Mouse (Mus musculus) embryonic facial prominence, embryonic 10.5 days (tissue): ENCODE measurements around the gene Gm6614. TPM values are rescaled to one million over a fixed set of nuclear protein-coding genes. Genes with fewer than 3 reads are reported as not detected.
"Not testable (repeated sequence)": the region's sequence is repeated elsewhere in the genome, so short reads cannot be mapped to it uniquely, and the experiment has no call there.

Experiments used
- DNase-seq: peaks from one replicate; pipeline ENCODE4 v3.0.0-alpha.2; 2017; ENCODE audit warnings: low spot score
- H3K27ac ChIP-seq: fragments of 300-500 bp; sonication (generic); replicated peaks from 2 replicates; pipeline ENCODE4 v1.5.1; 2016; ENCODE audit warnings: mild to moderate bottlenecking
- H3K27me3 ChIP-seq: fragments of 300-500 bp; sonication (generic); replicated peaks from 2 replicates; pipeline ENCODE4 v1.6.1; 2016; ENCODE audit warnings: low read depth, mild to moderate bottlenecking; ENCODE audit not compliant: poor library complexity, severe bottlenecking
- H3K36me3 ChIP-seq: fragments of 300-500 bp; sonication (generic); replicated peaks from 2 replicates; pipeline ENCODE4 v1.6.1; 2016; ENCODE audit warnings: mild to moderate bottlenecking, moderate library complexity
- H3K4me1 ChIP-seq: fragments of 300-500 bp; sonication (generic); 2 replicates; pipeline ENCODE4 v1.6.1; 2016
- H3K4me3 ChIP-seq: fragments of 300-500 bp; sonication (generic); 2 replicates; pipeline ENCODE4 v1.5.1; 2016; ENCODE audit warnings: mild to moderate bottlenecking, moderate library complexity
- H3K9me3 ChIP-seq: fragments of 300-500 bp; sonication (generic); 2 replicates; pipeline ENCODE4 v1.6.1; 2016; ENCODE audit warnings: mild to moderate bottlenecking
- WGBS: fragments of 180-500 bp; shearing (Covaris S2); methylation state at CpG from one replicate; pipeline ENCODE4 v1.1.7; 2016; 5-methylcytosine and 5-hydroxymethylcytosine counted together
- polyA plus RNA-seq: library from polyadenylated mRNA; unstranded; fragments of >200 nt; fragmentation: Nextera tagmentation; extraction: Ambion mirVana; gene quantifications from 2 replicates; pipeline ENCODE4 v1.2.1, GENCODE M21; 2016

Gm6614 gene
- 0.10 TPM in 1 of 2 replicates, not detected in the other for polyA plus RNA-seq

- H3K36me3 ChIP-seq = no peaks in the 10 kb centered on the region
- H3K27ac ChIP-seq = no peak within 1 kb of the TSS
- DNase-seq = no peak
- no peaks in the 10 kb centered on the region for H3K27me3 ChIP-seq
- H3K4me3 ChIP-seq = no peak within 1 kb of the TSS
- no peaks in the 10 kb centered on the region for H3K9me3 ChIP-seq
- H3K4me1 ChIP-seq = no peaks in the 10 kb centered on the region
- 90% methylated on average over 4 of the region's 4 CpGs for WGBS
Observed at GRCm38 (mm10) chr6:142011364-142011955, at the start of gene Gm6614. Gene Gm6614 (minus strand): TSS chr6:142011414.

DNA sequence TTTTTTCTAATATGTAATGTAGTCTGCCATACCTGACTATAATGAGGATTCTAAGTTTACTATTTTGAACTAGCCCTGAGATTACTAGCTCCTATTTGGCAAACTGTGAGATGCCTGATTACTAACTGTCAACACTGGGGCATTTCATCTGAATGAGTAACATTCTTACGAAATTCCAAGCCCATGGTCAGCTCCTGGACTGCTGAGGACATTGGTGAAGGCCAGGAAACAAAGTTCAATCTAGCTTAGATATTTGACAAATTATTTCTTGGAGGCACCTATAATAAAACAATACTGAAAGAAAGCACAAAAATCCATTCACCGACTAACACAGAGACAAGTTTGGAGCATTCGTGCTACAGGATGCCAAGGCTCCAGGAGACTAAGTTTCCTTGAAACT, 47.1 kb upstream of the Gm6614 start:
- not testable (repeated sequence) for DNase-seq, H3K4me1 ChIP-seq, H3K27me3 ChIP-seq, H3K36me3 ChIP-seq, H3K9me3 ChIP-seq, H3K27ac ChIP-seq, H3K4me3 ChIP-seq
- WGBS = 88% methylated on average over 3 of the region's 3 CpGs

GRCm38 (mm10) chr6:142047689-142048088, 36.5 kb upstream of the Gm6614 start:
- 90% methylated on average over 1 of the region's 1 CpGs for WGBS
- H3K27me3 ChIP-seq = no peaks in the 10 kb centered on the region
- H3K4me1 ChIP-seq = no peaks in the 10 kb centered on the region
- no peak overlapping the region for H3K27ac ChIP-seq
- no peak for DNase-seq
- H3K9me3 ChIP-seq = no peaks in the 10 kb centered on the region
- H3K36me3 ChIP-seq = no peaks in the 10 kb centered on the region
- no peak overlapping the region for H3K4me3 ChIP-seq

GRCm38 (mm10) chr6:142045746-142046145, 34.5 kb upstream of the Gm6614 start:
- WGBS = 96% methylated on average over 2 of the region's 2 CpGs
- no peak overlapping the region for H3K4me3 ChIP-seq
- no peaks in the 10 kb centered on the region for H3K27me3 ChIP-seq
- H3K36me3 ChIP-seq = no peaks in the 10 kb centered on the region
- no peaks in the 10 kb centered on the region for H3K9me3 ChIP-seq
- DNase-seq = no peak
- no peaks in the 10 kb centered on the region for H3K4me1 ChIP-seq
- H3K27ac ChIP-seq = no peak overlapping the region

- no peak overlapping the region for H3K27ac ChIP-seq
- 92% methylated on average over 3 of the region's 3 CpGs for WGBS
- no peaks in the 10 kb centered on the region for H3K27me3 ChIP-seq
- H3K36me3 ChIP-seq = no peaks in the 10 kb centered on the region
- H3K9me3 ChIP-seq = no peaks in the 10 kb centered on the region
- no peak overlapping the region for H3K4me3 ChIP-seq
- DNase-seq = no peak
- no peaks in the 10 kb centered on the region for H3K4me1 ChIP-seq
Observed at GRCm38 (mm10) chr6:142041896-142042295, 30.7 kb upstream of the Gm6614 start.

DNA sequence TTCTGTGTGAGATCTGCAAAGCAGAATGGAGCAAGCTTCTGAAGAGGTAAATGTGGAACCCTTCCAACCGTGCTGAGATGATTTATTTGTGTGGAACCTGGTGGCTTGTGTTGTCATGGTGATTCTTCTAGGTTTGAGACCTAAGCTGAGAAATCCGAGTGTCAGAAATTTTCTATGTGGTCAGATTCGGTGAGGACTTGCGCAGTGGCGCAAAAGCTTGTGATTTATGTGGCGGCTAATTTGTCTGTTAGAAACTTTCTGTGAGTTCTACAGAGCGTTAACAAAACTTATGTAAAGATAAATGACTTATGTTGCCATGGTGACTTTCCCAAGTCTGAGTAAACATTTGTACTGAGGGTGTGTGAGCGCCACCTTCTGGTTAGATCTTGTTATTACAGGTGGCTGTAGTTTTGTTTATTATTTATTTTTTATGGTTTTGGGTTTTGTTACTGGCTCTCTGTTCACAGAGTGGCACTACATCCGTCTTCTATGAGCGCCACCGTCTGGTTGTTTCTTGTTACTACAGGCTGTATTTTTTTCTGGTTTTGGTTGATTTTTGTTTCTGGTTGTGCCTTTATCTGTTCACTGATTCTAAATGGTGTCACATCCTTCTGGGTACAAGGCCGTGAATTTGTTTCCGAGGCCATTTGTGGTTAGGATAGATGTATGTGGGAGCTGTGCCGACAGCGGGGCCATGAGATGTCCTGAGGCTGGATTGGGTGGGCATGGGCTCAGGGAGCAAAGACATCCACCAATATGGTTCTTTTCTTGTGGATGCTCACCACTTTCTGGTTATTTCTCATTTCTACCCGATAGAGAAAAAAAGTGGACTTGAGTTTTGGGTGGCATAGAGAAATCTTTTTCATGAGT, 29.3 kb upstream of the Gm6614 start:
- H3K4me3 ChIP-seq = no peak overlapping the region
- H3K9me3 ChIP-seq = no peaks in the 10 kb centered on the region
- no peaks in the 10 kb centered on the region for H3K36me3 ChIP-seq
- DNase-seq = peak; percentile 20
- 62% methylated on average over 16 of the region's 16 CpGs for WGBS
- H3K4me1 ChIP-seq = no peaks in the 10 kb centered on the region
- no peak overlapping the region for H3K27ac ChIP-seq
- no peaks in the 10 kb centered on the region for H3K27me3 ChIP-seq

DNA sequence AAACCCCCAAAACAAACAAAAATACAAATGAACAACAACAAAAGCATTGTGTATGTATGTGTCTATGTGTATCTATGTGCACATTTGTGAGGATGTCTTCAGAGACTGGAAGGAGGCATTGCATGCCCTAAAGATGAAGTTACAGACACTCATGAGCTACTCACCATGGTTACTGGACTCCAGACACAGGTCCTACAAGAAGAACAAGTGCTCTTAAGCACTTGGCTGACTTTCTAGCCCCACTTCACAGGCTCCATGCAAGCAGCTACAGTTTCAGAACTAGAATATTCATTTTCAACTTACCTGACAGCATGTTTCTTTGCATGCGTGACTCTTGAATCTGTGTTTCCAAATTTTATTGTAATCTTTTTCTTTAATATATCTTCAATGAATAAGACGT, 24.6 kb upstream of the Gm6614 start:
- WGBS = 83% methylated on average over 2 of the region's 2 CpGs
- Histone ChIP-seq H3K4me3 (no peak overlapping the region), H3K27ac (no peak overlapping the region), H3K36me3 (no peaks in the 10 kb centered on the region), H3K27me3 (no peaks in the 10 kb centered on the region), H3K9me3 (no peaks in the 10 kb centered on the region), H3K4me1 (no peaks in the 10 kb centered on the region)
- DNase-seq = no peak

DNA sequence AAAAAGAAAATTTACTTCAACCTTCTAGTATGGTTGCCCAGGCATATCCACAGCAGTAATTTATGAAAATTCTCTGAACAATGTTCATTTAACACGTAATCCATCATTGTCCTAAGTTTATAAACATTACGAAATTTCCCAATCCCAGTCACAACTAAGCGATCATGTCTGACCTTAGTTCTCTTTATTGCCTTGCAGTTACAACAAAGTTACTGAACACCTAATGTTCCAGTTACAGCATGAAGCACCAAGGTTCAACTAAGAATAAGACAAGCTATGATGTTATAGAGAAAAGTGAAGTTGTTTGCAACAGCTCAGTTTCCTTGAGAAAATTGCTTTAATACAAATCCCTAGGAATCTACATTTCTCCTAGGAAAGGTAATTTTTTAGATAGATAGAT, 10.5 kb upstream of the Gm6614 start:
- H3K9me3 ChIP-seq = no peaks in the 10 kb centered on the region
- H3K4me3 ChIP-seq = no peak overlapping the region
- H3K27me3 ChIP-seq = no peaks in the 10 kb centered on the region
- no peaks in the 10 kb centered on the region for H3K36me3 ChIP-seq
- no peak for DNase-seq
- H3K27ac ChIP-seq = no peak overlapping the region
- no peaks in the 10 kb centered on the region for H3K4me1 ChIP-seq
- 92% methylated on average over 3 of the region's 3 CpGs for WGBS

- no peak overlapping the region for H3K27ac ChIP-seq
- 97% methylated on average over 6 of the region's 6 CpGs for WGBS
- H3K4me1 ChIP-seq = no peaks in the 10 kb centered on the region
- no peak overlapping the region for H3K4me3 ChIP-seq
- DNase-seq = no peak
- H3K36me3 ChIP-seq = no peaks in the 10 kb centered on the region
- H3K9me3 ChIP-seq = no peaks in the 10 kb centered on the region
- no peaks in the 10 kb centered on the region for H3K27me3 ChIP-seq
Observed at GRCm38 (mm10) chr6:141986772-141987171, 24.4 kb downstream of the Gm6614 start.

- Histone ChIP-seq H3K27me3 (no peaks in the 10 kb centered on the region), H3K4me3 (no peak overlapping the region), H3K36me3 (no peaks in the 10 kb centered on the region), H3K27ac (no peak overlapping the region), H3K9me3 (no peaks in the 10 kb centered on the region), H3K4me1 (no peaks in the 10 kb centered on the region)
- 70% methylated on average over 3 of the region's 3 CpGs for WGBS
- DNase-seq = no peak
Observed at GRCm38 (mm10) chr6:141984644-141985043, 26.6 kb downstream of the Gm6614 start.

DNA sequence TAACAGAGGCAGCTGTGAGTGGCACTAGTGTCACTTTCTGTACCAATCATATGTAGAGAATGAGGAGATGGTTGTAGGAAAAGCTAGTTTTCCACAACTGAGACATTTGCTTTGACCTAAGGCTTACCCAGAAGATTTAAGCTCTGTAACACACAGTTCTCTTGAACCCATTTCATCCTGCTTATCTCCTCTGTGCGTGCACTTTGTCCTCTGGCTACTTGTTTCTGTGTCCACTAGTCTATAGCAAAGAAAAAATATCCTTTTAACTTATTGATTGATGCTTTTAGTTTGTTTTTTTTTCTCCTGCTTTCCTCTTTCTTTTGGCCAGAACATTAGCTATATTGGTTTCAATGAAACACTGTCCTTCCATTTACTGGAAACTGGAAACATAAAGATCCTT, 48.8 kb downstream of the Gm6614 start:
- H3K27ac ChIP-seq = no peak overlapping the region
- H3K4me1 ChIP-seq = no peaks in the 10 kb centered on the region
- no peaks in the 10 kb centered on the region for H3K9me3 ChIP-seq
- no peak overlapping the region for H3K4me3 ChIP-seq
- H3K27me3 ChIP-seq = no peaks in the 10 kb centered on the region
- no peaks in the 10 kb centered on the region for H3K36me3 ChIP-seq
- DNase-seq = no peak
- 87% methylated on average over 1 of the region's 1 CpGs for WGBS

GRCm38 (mm10) chr6:141961861-141962260, 49.4 kb downstream of the Gm6614 start:
- Histone ChIP-seq H3K27ac (no peak overlapping the region), H3K27me3 (no peaks in the 10 kb centered on the region), H3K36me3 (no peaks in the 10 kb centered on the region), H3K4me1 (no peaks in the 10 kb centered on the region), H3K9me3 (no peaks in the 10 kb centered on the region), H3K4me3 (no peak overlapping the region)
- no peak for DNase-seq
- 95% methylated on average over 3 of the region's 3 CpGs for whole genome bisulfite sequencing

- Histone ChIP-seq H3K4me1 (no peaks in the 10 kb centered on the region), H3K4me3 (no peak overlapping the region), H3K27me3 (no peaks in the 10 kb centered on the region), H3K27ac (no peak overlapping the region), H3K9me3 (no peaks in the 10 kb centered on the region), H3K36me3 (no peaks in the 10 kb centered on the region)
- 80% methylated on average over 5 of the region's 5 CpGs for WGBS
- no peak for DNase-seq
Observed at GRCm38 (mm10) chr6:141960482-141960881, 50.7 kb downstream of the Gm6614 start.
